Mouse (Mus musculus) bone marrow, adult 2 months (tissue): ENCODE measurements around the gene Zfp64.

Source experiments
- CTCF ChIP-seq: fragments of 200-500 bp; IDR thresholded peaks from 2 replicates; pipeline ENCODE4 v1.5.1; 2011; ENCODE audit warnings: low read length, control low read depth; ENCODE audit not compliant: control insufficient read depth, insufficient read depth
- POLR2A ChIP-seq: fragments of 200-500 bp; IDR thresholded peaks from 2 replicates; pipeline ENCODE4 v1.6.1; 2011; ENCODE audit warnings: low read depth, mild to moderate bottlenecking, control low read depth, low read length, borderline replicate concordance; ENCODE audit not compliant: control insufficient read depth

DNA sequence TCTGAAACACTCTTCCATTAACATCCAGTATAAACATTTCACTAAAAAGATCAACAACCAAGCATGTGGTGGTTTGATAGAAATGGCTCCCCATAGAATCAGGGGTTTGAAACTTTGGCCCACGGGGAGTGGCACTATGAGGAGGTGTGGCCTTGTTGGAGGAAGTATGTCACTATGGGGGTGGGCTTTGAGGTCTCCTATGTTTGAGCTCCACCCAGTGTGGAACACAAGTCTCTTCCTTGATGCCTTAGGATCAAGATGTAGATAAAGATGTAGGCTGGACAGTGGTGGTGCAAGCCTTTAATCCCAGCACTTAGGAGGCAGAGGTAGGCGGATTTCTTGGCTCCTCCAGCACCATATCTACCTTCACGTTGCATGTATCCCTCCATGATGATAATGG, 5.4 kb upstream of the Zfp64 start:
- TF ChIP-seq CTCF (no peak), POLR2A (no peak)
